Comparison of ENCODE assay signal across 8 mouse cellular contexts in the genomic region with DNA sequence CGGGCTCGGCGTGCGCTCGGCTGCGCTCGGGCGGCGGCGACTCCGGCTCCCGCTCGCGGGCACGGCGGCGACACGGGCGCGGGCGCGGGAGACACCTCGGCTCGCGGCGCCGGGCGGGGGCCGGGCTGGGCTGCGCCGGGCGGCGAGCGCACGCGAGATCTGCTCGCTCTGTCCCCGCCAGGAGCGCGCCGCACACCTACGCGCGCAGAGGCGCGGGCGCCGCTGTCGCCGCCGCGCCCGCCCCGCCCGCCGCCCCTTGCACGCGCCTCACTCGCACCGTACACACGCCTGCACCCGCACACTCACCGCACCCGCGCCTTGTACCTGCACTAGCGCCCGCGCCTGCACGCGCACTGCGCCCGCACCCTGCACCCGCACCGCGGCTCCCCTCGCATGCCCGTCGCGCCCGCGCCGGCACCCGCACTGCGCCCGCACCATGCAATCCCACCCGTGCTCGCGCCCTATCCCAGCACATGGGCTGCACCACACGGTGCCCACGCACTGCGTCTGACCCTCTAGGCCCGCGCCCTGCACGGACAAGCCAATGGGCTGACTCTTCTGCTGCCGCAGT. TPM values are rescaled to one million over a fixed set of nuclear protein-coding genes. Genes with fewer than 3 reads are reported as not detected.
DNase-seq lines count a peak whose midpoint lies in the region; ATAC-seq and TF ChIP-seq lines count a peak whose summit lies in the region.

No protein-coding gene starts in this region.

- 1% methylated on average over 94 of the region's 95 CpGs for WGBS in heart, embryonic 12.5 days
- 3% methylated on average over 77 of the region's 95 CpGs for WGBS in forebrain, postnatal 0 days

- intact Hi-C loops in heart, postnatal 36 days (cut with DNase I): no loop called here

- peak overlapping the region; percentile 56 for H3K9ac ChIP-seq in heart, embryonic 12.5 days
- peak overlapping the region; percentile 92 for H3K9ac ChIP-seq in forebrain, postnatal 0 days

- H3K27me3 ChIP-seq in heart, embryonic 12.5 days (replicated peaks): peaks cover 97% of the 10 kb centered on the region
- H3K27me3 ChIP-seq in forebrain, postnatal 0 days (ENCODE audit: insufficient read depth, low read length): no peaks in the 10 kb centered on the region

- DNase-seq in heart, postnatal 36 days: no peak
- DNase-seq in brain, embryonic 14.5 days (ENCODE audit: low read depth): peak; percentile 80
- peak; percentile 90 for DNase-seq in forebrain, postnatal 0 days
- peak; percentile 72 for DNase-seq in layer of hippocampus, postnatal 36 days
- DNase-seq in neural tube, embryonic 10.5 days (ENCODE audit: extremely low spot score, low spot score): peak; percentile 40
- DNase-seq in spleen, postnatal 10 days (ENCODE audit: low spot score in 2 of 2): no peak

- H3K36me3 ChIP-seq in heart, embryonic 12.5 days: no peaks in the 10 kb centered on the region
- H3K36me3 ChIP-seq in forebrain, postnatal 0 days (ENCODE audit: insufficient read depth): no peaks in the 10 kb centered on the region

- no peaks in the 10 kb centered on the region for H3K9me3 ChIP-seq in heart, embryonic 12.5 days (replicated peaks)
- no peaks in the 10 kb centered on the region for H3K9me3 ChIP-seq in forebrain, postnatal 0 days (ENCODE audit: low read length)

- H3K4me1 ChIP-seq in heart, embryonic 12.5 days (replicated peaks): peaks cover 24% of the 10 kb centered on the region
- peaks cover 33% of the 10 kb centered on the region for H3K4me1 ChIP-seq in forebrain, postnatal 0 days (ENCODE audit: insufficient read depth)

- no peak for TF ChIP-seq POLR2A in brain, embryonic 14.5 days (IDR thresholded peaks at IDR 0.05; ENCODE audit: borderline replicate concordance, extremely low read depth, insufficient read depth, insufficient read length, poor library complexity, severe bottlenecking)

- ATAC-seq in heart, embryonic 12.5 days (ENCODE audit: insufficient number of reproducible peaks, low FRiP score): 0 out of 2 replicates have a peak, but pooled peaks have one; percentile 9
- peak; percentile 90 for ATAC-seq in forebrain, postnatal 0 days
- ATAC-seq in activated CD4-positive, CD25-positive, alpha-beta regulatory T cell, adult 4 months: no peak

- TF ChIP-seq CTCF in brain, embryonic 14.5 days (IDR thresholded peaks at IDR 0.05; ENCODE audit: borderline replicate concordance, extremely low read depth, insufficient read depth, insufficient read length): no peak
- no peak for TF ChIP-seq CTCF in forebrain, postnatal 0 days (IDR thresholded peaks at IDR 0.05; ENCODE audit: low read depth)

- no peak overlapping the region for H3K27ac ChIP-seq in heart, embryonic 12.5 days (ENCODE audit: poor library complexity, severe bottlenecking)
- peak overlapping the region; percentile 93 for H3K27ac ChIP-seq in forebrain, postnatal 0 days (ENCODE audit: low read depth, low read length)

- peak overlapping the region; percentile 97 for H3K4me2 ChIP-seq in heart, embryonic 12.5 days
- peak overlapping the region; percentile 72 for H3K4me2 ChIP-seq in forebrain, postnatal 0 days (ENCODE audit: low read depth)

- H3K4me3 ChIP-seq in heart, embryonic 12.5 days: peak overlapping the region; percentile 61
- peak overlapping the region; percentile 84 for H3K4me3 ChIP-seq in forebrain, postnatal 0 days (ENCODE audit: low read depth, low read length)

RNA-seq across cellular contexts. Expression of a gene that starts 0.5 kb away (rescaled TPM):
- 2.2 and 2.5 TPM in 2 replicates for polyA plus RNA-seq in heart, embryonic 12.5 days (2016; fragmentation: Nextera tagmentation; extraction: Ambion mirVana)
- total RNA-seq in heart, postnatal 36 days (2021): 1 to 10 TPM; 6.0 to 8.1 TPM
- polyA plus RNA-seq in brain, embryonic 14.5 days (2012; rRNA removed): 87.5 and 126 TPM in 2 replicates
- 271 and 284 TPM in 2 replicates for total RNA-seq in forebrain, postnatal 0 days (2014; rRNA removed)
- 227 and 280 TPM in 2 replicates for polyA plus RNA-seq in forebrain, postnatal 0 days (2015; fragmentation: Nextera tagmentation; extraction: Ambion mirVana)
- total RNA-seq in layer of hippocampus, postnatal 36 days (2021): 1,000 to 10,000 TPM; 1,105 to 1,153 TPM
- polyA plus RNA-seq in activated CD4-positive, CD25-positive, alpha-beta regulatory T cell, adult 4 months (2017; shearing (Covaris generic)): 10 to 100 TPM in 1 of 2 experiments, 1 to 10 TPM in 1; 4.3 to 16.1 TPM

Comparison
In these comparisons a context has a peak if more than half of its experiments do, and no peak if none do; other contexts are left out.
1. DNase-seq: peak in brain, embryonic 14.5 days (single experiment), forebrain, postnatal 0 days (single experiment), layer of hippocampus, postnatal 36 days (2 of 2) and neural tube, embryonic 10.5 days (single experiment); none in heart, postnatal 36 days (0 of 2) and spleen, postnatal 10 days (0 of 2).